Mouse (Mus musculus): ENCODE measurements at regions not wholly inside any gene's neighbourhood (a gene's known extent, or its start where the extent isn't known, plus 50 kb on each side); places are given as distances from the start of the nearest gene placed in this dataset.

DNA sequence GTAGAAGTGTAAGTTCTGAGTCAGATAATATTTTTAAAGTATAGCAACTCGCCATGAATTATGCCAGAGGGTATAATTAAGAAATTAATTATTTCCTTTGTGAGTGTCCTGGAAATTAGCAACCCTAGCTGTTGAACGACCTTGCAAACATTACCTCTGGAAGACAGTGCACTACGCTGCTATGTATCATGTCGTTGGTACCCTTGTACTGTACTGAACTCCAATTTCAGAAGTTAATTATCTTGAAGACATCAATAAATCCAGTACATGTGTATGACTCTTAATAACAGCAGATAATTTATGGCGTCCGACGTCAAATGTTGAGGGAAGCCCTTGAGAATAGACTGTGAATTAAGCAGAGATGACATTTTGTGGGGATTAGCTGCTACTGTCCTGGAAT is 56.4 kb upstream of the Usp25 start:
- TF ChIP-seq ZC3H11A (IDR thresholded peaks at IDR 0.05; ENCODE audit: borderline replicate concordance, low read depth, low read length) (no peak), MAFK (IDR thresholded peaks at IDR 0.05; ENCODE audit: insufficient read depth, low read depth, low read length) (no peak)

All from ES-E14 (cell line).